Mouse (Mus musculus): ENCODE data around the gene Fkbpl. TPM values are rescaled to one million over a fixed set of nuclear protein-coding genes. Genes with fewer than 3 reads are reported as not detected.
A peak's percentile ranks its signal among the peaks of the same experiment; 100 is the strongest.

Gene Fkbpl
- total RNA-seq (2014; rRNA removed) (4.9 and 6.1 TPM in 2 replicates), polyA plus RNA-seq (2015; fragmentation: Nextera tagmentation; extraction: Ambion mirVana) (10.4 and 11.8 TPM in 2 replicates)

GRCm38 (mm10) chr17:34644608-34645007 is at the start of gene Fkbpl:
Gene Fkbpl, plus strand, starts transcription at chr17:34644764.
- WGBS = under 1% methylated on average over 16 of the region's 16 CpGs
- peaks cover 19% of the 10 kb centered on the region for H3K4me1 ChIP-seq (ENCODE audit: insufficient read depth, low read length)
- DNase-seq (ENCODE audit: low spot score) = peak; percentile 98

GRCm38 (mm10) chr17:34596098-34596497 is 48.5 kb upstream of the Fkbpl start:
- ATAC-seq (no peak), DNase-seq (ENCODE audit: low spot score) (no peak)

More at GRCm38 (mm10) chr17:34644608-34645007, at the start of gene Fkbpl:
- peak within 1 kb of the TSS; percentile 71 for H3K4me2 ChIP-seq (ENCODE audit: low read depth, low read length)
- ATAC-seq = peak; percentile 76
- no peak for TF ChIP-seq CTCF (IDR thresholded peaks at IDR 0.05; ENCODE audit: low read depth)
- peak within 1 kb of the TSS; percentile 48 for H3K9ac ChIP-seq (replicated peaks; ENCODE audit: low read length)
- 0 out of 2 replicates have a peak, but pooled peaks cover 6% of the 10 kb centered on the region for H3K36me3 ChIP-seq (ENCODE audit: insufficient read depth, low read length)
- peak within 1 kb of the TSS; percentile 66 for H3K4me3 ChIP-seq (ENCODE audit: low read length)
- H3K27me3 ChIP-seq (ENCODE audit: insufficient read depth, low read length) = no peaks in the 10 kb centered on the region
- H3K9me3 ChIP-seq (ENCODE audit: low read length) = no peaks in the 10 kb centered on the region
- H3K27ac ChIP-seq = peak within 1 kb of the TSS; percentile 78

GRCm38 (mm10) chr17:34597566-34598095 is 46.9 kb upstream of the Fkbpl start, which contains the start of gene Ager:
Gene Ager, plus strand, starts transcription at chr17:34597862.
- no peak within 1 kb of the TSS for H3K9ac ChIP-seq (replicated peaks; ENCODE audit: low read length)
- ATAC-seq = no peak
- no peaks in the 10 kb centered on the region for H3K27me3 ChIP-seq (ENCODE audit: insufficient read depth, low read length)
- H3K9me3 ChIP-seq (ENCODE audit: low read length) = no peaks in the 10 kb centered on the region
- no peak within 1 kb of the TSS for H3K27ac ChIP-seq
- H3K4me1 ChIP-seq (ENCODE audit: insufficient read depth, low read length) = peaks cover 19% of the 10 kb centered on the region; the same call in 1 of the 2 replicates
- no peak for DNase-seq (ENCODE audit: low spot score)
- no peak within 1 kb of the TSS for H3K4me2 ChIP-seq (ENCODE audit: low read depth, low read length)
- WGBS = 30% methylated on average over 6 of the region's 6 CpGs
- peaks cover 32% of the 10 kb centered on the region; the same call in 1 of the 2 replicates for H3K36me3 ChIP-seq (ENCODE audit: insufficient read depth, low read length)
- no peak within 1 kb of the TSS for H3K4me3 ChIP-seq (ENCODE audit: low read length)
- no peak for TF ChIP-seq CTCF (IDR thresholded peaks at IDR 0.05; ENCODE audit: low read depth)

More at GRCm38 (mm10) chr17:34596098-34596497, 48.5 kb upstream of the Fkbpl start:
- H3K4me3 ChIP-seq (ENCODE audit: low read length) = no peak overlapping the region
- H3K27ac ChIP-seq = no peak overlapping the region
- H3K4me2 ChIP-seq (ENCODE audit: low read depth, low read length) = no peak overlapping the region
- 81% methylated on average over 8 of the region's 8 CpGs for WGBS
- H3K36me3 ChIP-seq (ENCODE audit: insufficient read depth, low read length) = peaks cover 32% of the 10 kb centered on the region; the same call in 1 of the 2 replicates
- H3K27me3 ChIP-seq (ENCODE audit: insufficient read depth, low read length) = no peaks in the 10 kb centered on the region
- H3K9me3 ChIP-seq (ENCODE audit: low read length) = no peaks in the 10 kb centered on the region
- no peak overlapping the region for H3K9ac ChIP-seq (replicated peaks; ENCODE audit: low read length)
- no peak for TF ChIP-seq CTCF (IDR thresholded peaks at IDR 0.05; ENCODE audit: low read depth)
- peaks cover 18% of the 10 kb centered on the region for H3K4me1 ChIP-seq (ENCODE audit: insufficient read depth, low read length)

- no peak overlapping the region for H3K4me2 ChIP-seq (ENCODE audit: low read depth, low read length)
- no peak overlapping the region for H3K4me3 ChIP-seq (ENCODE audit: low read length)
- no peak overlapping the region for H3K27ac ChIP-seq
- no peak for TF ChIP-seq CTCF (IDR thresholded peaks at IDR 0.05; ENCODE audit: low read depth)
- H3K36me3 ChIP-seq (ENCODE audit: insufficient read depth, low read length) = peaks cover 27% of the 10 kb centered on the region; the same call in 1 of the 2 replicates
- no peak overlapping the region for H3K9ac ChIP-seq (replicated peaks; ENCODE audit: low read length)
- H3K4me1 ChIP-seq (ENCODE audit: insufficient read depth, low read length) = peaks cover 14% of the 10 kb centered on the region
- no peaks in the 10 kb centered on the region for H3K27me3 ChIP-seq (ENCODE audit: insufficient read depth, low read length)
- DNase-seq (ENCODE audit: low spot score) (no peak), ATAC-seq (no peak)
- WGBS = 69% methylated on average over 9 of the region's 9 CpGs
- no peaks in the 10 kb centered on the region for H3K9me3 ChIP-seq (ENCODE audit: low read length)
These were observed 44.7 kb upstream of the Fkbpl start for GRCm38 (mm10) chr17:34599891-34600290.

- peaks cover 9% of the 10 kb centered on the region; the same call in 1 of the 2 replicates for H3K36me3 ChIP-seq (ENCODE audit: insufficient read depth, low read length)
- H3K9me3 ChIP-seq (ENCODE audit: low read length) = no peaks in the 10 kb centered on the region
- H3K4me2 ChIP-seq (ENCODE audit: low read depth, low read length) = peak overlapping the region; percentile 78; the same call in 1 of the 2 replicates
- no peak for TF ChIP-seq CTCF (IDR thresholded peaks at IDR 0.05; ENCODE audit: low read depth)
- H3K27ac ChIP-seq = no peak overlapping the region
- peaks cover 21% of the 10 kb centered on the region for H3K4me1 ChIP-seq (ENCODE audit: insufficient read depth, low read length)
- H3K9ac ChIP-seq (replicated peaks; ENCODE audit: low read length) = no peak overlapping the region; the same call in 1 of the 2 replicates
- DNase-seq (ENCODE audit: low spot score) (no peak), ATAC-seq (no peak)
- H3K27me3 ChIP-seq (ENCODE audit: insufficient read depth, low read length) = no peaks in the 10 kb centered on the region
- H3K4me3 ChIP-seq (ENCODE audit: low read length) = no peak overlapping the region
- WGBS = 89% methylated on average over 12 of the region's 12 CpGs
These were observed 42.8 kb upstream of the Fkbpl start for GRCm38 (mm10) chr17:34601796-34602195.

- no peak for TF ChIP-seq CTCF (IDR thresholded peaks at IDR 0.05; ENCODE audit: low read depth)
These were observed 41.0 kb upstream of the Fkbpl start, which contains the start of gene Rnf5 for GRCm38 (mm10) chr17:34603375-34604060. Gene Rnf5, minus strand, starts transcription at chr17:34603690.

More at GRCm38 (mm10) chr17:34603375-34604060, 41.0 kb upstream of the Fkbpl start, which contains the start of gene Rnf5:
- peak within 1 kb of the TSS; percentile 78 for H3K4me2 ChIP-seq (ENCODE audit: low read depth, low read length)
- ATAC-seq (peak; percentile 95), DNase-seq (ENCODE audit: low spot score) (peak; percentile 100)
- H3K27ac ChIP-seq = peak within 1 kb of the TSS; percentile 93
- peak within 1 kb of the TSS; percentile 92 for H3K9ac ChIP-seq (replicated peaks; ENCODE audit: low read length)
- H3K4me3 ChIP-seq (ENCODE audit: low read length) = peak within 1 kb of the TSS; percentile 77
- H3K27me3 ChIP-seq (ENCODE audit: insufficient read depth, low read length) = no peaks in the 10 kb centered on the region
- no peaks in the 10 kb centered on the region for H3K9me3 ChIP-seq (ENCODE audit: low read length)
- under 1% methylated on average over 30 of the region's 30 CpGs for WGBS
- H3K36me3 ChIP-seq (ENCODE audit: insufficient read depth, low read length) = peaks cover 9% of the 10 kb centered on the region; the same call in 1 of the 2 replicates
- H3K4me1 ChIP-seq (ENCODE audit: insufficient read depth, low read length) = peaks cover 24% of the 10 kb centered on the region

Data from hindbrain, postnatal 0 days (tissue).